Mouse (Mus musculus): Measurements from ENCODE around the gene Rb1. TPM values are rescaled to one million over a fixed set of nuclear protein-coding genes. Genes with fewer than 3 reads are reported as not detected.

The Rb1 gene
- polyA plus RNA-seq (2012; rRNA removed; ENCODE audit: low replicate concordance) = 5.2 and 13.8 TPM in 2 replicates

DNA sequence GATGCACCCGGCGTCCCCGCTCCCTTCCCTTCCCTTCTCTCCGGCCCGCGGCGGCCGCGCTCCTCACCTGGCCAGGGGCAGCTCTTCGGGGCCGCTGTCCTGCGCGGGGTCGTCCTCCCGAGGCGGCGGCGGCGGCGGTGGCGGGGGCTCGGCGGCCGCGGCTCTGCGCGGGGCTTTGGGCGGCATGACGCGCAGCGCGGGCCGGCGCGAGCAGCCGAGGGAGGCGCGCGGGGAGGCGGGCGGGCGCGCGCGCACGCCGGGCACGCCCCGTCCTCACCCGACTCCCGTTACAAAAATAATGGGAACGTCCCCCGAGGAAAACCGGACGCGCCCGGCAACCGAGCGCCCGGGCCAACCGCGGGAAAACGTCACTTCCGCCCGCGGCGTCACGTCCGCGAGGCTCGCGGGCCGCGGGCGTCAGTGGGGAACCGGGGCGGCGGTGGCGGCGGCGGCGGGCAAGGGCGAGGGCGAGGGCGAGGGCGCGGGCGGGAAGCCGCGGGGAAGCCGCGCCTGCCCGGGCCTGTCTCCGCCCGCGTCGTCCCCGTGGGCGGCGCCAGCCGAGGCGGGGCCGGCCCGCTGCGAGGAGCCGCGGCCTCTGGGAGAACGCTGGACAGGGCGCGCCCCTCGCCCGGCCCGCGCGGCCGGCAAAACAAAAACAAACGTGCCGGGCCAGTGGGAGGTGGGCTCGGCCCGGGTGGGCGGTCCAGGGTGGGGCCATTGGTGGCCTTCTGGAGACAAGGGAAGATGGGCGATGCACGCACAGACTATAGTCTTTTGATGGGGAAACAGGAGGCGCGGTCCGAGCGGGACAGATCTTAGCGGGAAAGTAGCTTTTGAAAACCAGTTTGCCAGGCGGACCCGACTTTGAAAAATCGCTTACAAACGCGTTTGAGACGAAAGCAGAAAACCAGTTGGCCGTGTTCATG, at the start of gene Rb1:
TSS of gene Rb1 (minus strand) at position 367 of the 926 bp plus-strand sequence.

DNA sequence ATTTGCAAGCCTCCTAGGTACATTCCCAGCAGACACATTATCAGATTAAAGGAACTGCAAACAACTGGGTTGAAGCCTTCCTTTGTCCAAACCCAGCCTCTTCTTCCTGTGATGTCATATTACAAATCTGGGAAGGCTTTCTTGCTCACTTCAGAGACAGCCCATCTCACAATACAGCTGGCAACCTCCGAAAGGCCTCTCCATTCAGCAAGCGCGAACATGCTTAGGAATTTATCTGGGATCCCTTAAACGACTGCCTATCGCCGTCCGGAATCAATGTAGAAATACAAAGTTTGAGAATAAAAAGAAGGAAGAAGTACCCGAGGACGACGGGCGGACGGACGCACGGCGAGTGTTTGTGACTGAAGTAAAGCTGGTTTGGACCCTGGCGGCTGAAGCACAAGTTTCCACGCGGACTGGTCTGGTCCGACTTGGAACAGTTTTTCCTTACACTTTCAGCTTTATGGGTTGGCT, 87.7 kb downstream of the Rb1 start, which contains the start of gene Lpar6:
TSS of gene Lpar6 (plus strand) at position 48 of the 474 bp plus-strand sequence.

Other genes with a start within 250 kb of the Rb1 start
- 52.2 and 52.7 TPM in 2 replicates for gene Rcbtb2, start 202.8 kb downstream of the Rb1 start, polyA plus RNA-seq (2012; rRNA removed; ENCODE audit: low replicate concordance)
- 5.3 and 14.3 TPM in 2 replicates for gene Lpar6, start 87.9 kb downstream of the Rb1 start, polyA plus RNA-seq (2012; rRNA removed; ENCODE audit: low replicate concordance)
- 1,325 and 1,769 TPM in 2 replicates for gene Itm2b, start 59.5 kb upstream of the Rb1 start, polyA plus RNA-seq (2012; rRNA removed; ENCODE audit: low replicate concordance)
- 8.1 and 14.5 TPM in 2 replicates for gene Med4, start 184.2 kb upstream of the Rb1 start, polyA plus RNA-seq (2012; rRNA removed; ENCODE audit: low replicate concordance)
- 14.6 and 45.5 TPM in 2 replicates for gene Sucla2, start 199.5 kb upstream of the Rb1 start, polyA plus RNA-seq (2012; rRNA removed; ENCODE audit: low replicate concordance)
- 1.6 and 3.5 TPM in 2 replicates for gene Nudt15, start 222.4 kb upstream of the Rb1 start, polyA plus RNA-seq (2012; rRNA removed; ENCODE audit: low replicate concordance)